Mouse (Mus musculus) ZHBTc4 (cell line): Measurements from ENCODE around the gene Il17rd.
A peak's percentile ranks its signal among the peaks of the same experiment; 100 is the strongest.

ENCODE experiments used
- DNase-seq: peaks from one replicate; pipeline ENCODE4 v3.0.0-alpha.2; 2011; ENCODE audit warnings: low read depth, low spot score

The Il17rd gene

GRCm38 (mm10) chr14:27085471-27085870 lies 46.7 kb downstream of the Il17rd start:
- no peak for DNase-seq

- no peak for DNase-seq
Observed at GRCm38 (mm10) chr14:27085999-27086398, 47.3 kb downstream of the Il17rd start.

GRCm38 (mm10) chr14:27094247-27094646 lies 55.5 kb downstream of the Il17rd start:
- DNase-seq: peak; percentile 81

GRCm38 (mm10) chr14:27096133-27096532 lies 57.4 kb downstream of the Il17rd start:
- DNase-seq: peak; percentile 86

- peak; percentile 88 for DNase-seq
Observed at GRCm38 (mm10) chr14:27096779-27097178, 58.0 kb downstream of the Il17rd start.

GRCm38 (mm10) chr14:27101735-27102134 lies 63.0 kb downstream of the Il17rd start:
- DNase-seq: no peak

GRCm38 (mm10) chr14:27102720-27103119 lies 64.0 kb downstream of the Il17rd start:
- DNase-seq: no peak

GRCm38 (mm10) chr14:27105731-27106457 lies 67.2 kb downstream of the Il17rd start:
- no peak for DNase-seq

GRCm38 (mm10) chr14:27108748-27109504 lies 70.2 kb downstream of the Il17rd start:
- peak; percentile 35 for DNase-seq

GRCm38 (mm10) chr14:27114362-27115274 lies 75.9 kb downstream of the Il17rd start, which contains the start of gene Arhgef3:
Arhgef3 (plus strand) TSS chr14:27114899.
- peak; percentile 87 for DNase-seq

- DNase-seq: no peak
Observed at GRCm38 (mm10) chr14:27115275-27115660, 76.5 kb downstream of the Il17rd start.

- no peak for DNase-seq
Observed at GRCm38 (mm10) chr14:27115991-27116390, 77.2 kb downstream of the Il17rd start.

- no peak for DNase-seq
Observed at GRCm38 (mm10) chr14:27116577-27117165, 77.9 kb downstream of the Il17rd start.

GRCm38 (mm10) chr14:27118546-27118945 lies 79.8 kb downstream of the Il17rd start:
- DNase-seq: no peak

- DNase-seq: peak; percentile 42
Observed at GRCm38 (mm10) chr14:27122646-27123045, 83.9 kb downstream of the Il17rd start.

- peak; percentile 16 for DNase-seq
Observed at GRCm38 (mm10) chr14:27123543-27123942, 84.8 kb downstream of the Il17rd start.

GRCm38 (mm10) chr14:27130031-27130430 lies 91.3 kb downstream of the Il17rd start:
- DNase-seq: no peak

GRCm38 (mm10) chr14:27130676-27131075 lies 91.9 kb downstream of the Il17rd start:
- peak; percentile 86 for DNase-seq

- DNase-seq: no peak
Observed at GRCm38 (mm10) chr14:27131521-27131920, 92.8 kb downstream of the Il17rd start.

- DNase-seq: no peak
Observed at GRCm38 (mm10) chr14:27138891-27139290, 100.2 kb downstream of the Il17rd start.

- DNase-seq: no peak
Observed at GRCm38 (mm10) chr14:27139968-27140367, 101.2 kb downstream of the Il17rd start.
